ENCODE assay signal across 33 mouse cellular contexts in the genomic region with DNA sequence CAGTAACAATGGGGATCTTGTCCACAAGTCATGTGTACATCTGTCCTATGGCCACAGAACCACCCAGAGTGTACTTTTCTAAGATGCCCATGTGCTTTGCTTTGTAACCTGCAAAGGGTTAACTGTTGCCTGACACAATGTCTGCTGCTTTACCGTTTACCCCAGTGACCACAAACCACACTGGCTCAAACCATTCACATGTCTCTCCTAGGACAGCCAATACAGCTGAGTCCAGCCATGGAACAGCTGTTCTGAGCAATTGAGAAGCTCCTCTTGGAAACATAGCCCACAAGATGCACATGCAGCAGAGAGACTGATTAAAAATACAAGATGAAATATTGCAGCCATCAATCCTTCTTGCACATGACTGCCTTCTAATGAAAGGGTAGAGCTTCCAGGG.
A peak's percentile ranks its signal among the peaks of the same experiment; 100 is the strongest.
DNase-seq lines count a peak whose midpoint lies in the region; ATAC-seq lines count a peak whose summit lies in the region.
"Had no signal": no experiment of that assay in that cellular context is flagged by ENCODE, and none has a peak within 500 bp of the region (broad histone marks: within the 10 kb centered on the region; RNA-seq: fewer than 3 reads in every experiment).

No protein-coding gene starts in this region.

- peak overlapping the region; percentile 26; the same call in 1 of the 2 replicates for H3K27ac ChIP-seq in hindbrain, embryonic 13.5 days
- H3K27ac ChIP-seq in hindbrain, embryonic 16.5 days (ENCODE audit: low read depth, low read length), result no peak overlapping the region
- H3K27ac ChIP-seq: embryonic facial prominence, embryonic 15.5 days; forebrain, embryonic 13.5 days; hindbrain, postnatal 0 days; intestine, embryonic 15.5 days; kidney, postnatal 0 days; liver, embryonic 14.5 days; midbrain, embryonic 13.5 days; stomach, postnatal 0 days had no signal

- no peak overlapping the region for H3K4me2 ChIP-seq in hindbrain, embryonic 13.5 days
- no peak overlapping the region for H3K4me2 ChIP-seq in hindbrain, embryonic 16.5 days (ENCODE audit: low read length)
- H3K4me2 ChIP-seq: embryonic facial prominence, embryonic 15.5 days; forebrain, embryonic 13.5 days; heart, embryonic 11.5 days; intestine, embryonic 15.5 days; lung, embryonic 14.5 days; midbrain, embryonic 13.5 days had no signal

- no peak overlapping the region for H3K4me3 ChIP-seq in hindbrain, embryonic 13.5 days
- no peak overlapping the region for H3K4me3 ChIP-seq in hindbrain, embryonic 16.5 days (ENCODE audit: low read length)
- H3K4me3 ChIP-seq: embryonic facial prominence, embryonic 15.5 days; forebrain, embryonic 13.5 days; intestine, embryonic 15.5 days; megakaryocyte, embryonic 14.5 days; midbrain, embryonic 13.5 days had no signal

- WGBS in hindbrain, embryonic 13.5 days, result 8% methylated on average over 1 of the region's 1 CpGs
- 10% methylated on average over 1 of the region's 1 CpGs for WGBS in hindbrain, embryonic 16.5 days

- ATAC-seq in hindbrain, embryonic 13.5 days (ENCODE audit: low FRiP score), result no peak
- no peak for ATAC-seq in hindbrain, embryonic 16.5 days
- ATAC-seq in hematopoietic stem cell, adult 5-6 weeks (replicated peaks in 1 of 2; ENCODE audit: insufficient read depth in 1 of 2, low FRiP score in 2 of 2, low TSS enrichment in 1 of 2, low read depth in 1 of 2, poor library complexity in 2 of 2, severe bottlenecking in 2 of 2), result peak; percentile 60 to 90; a peak in 3 of 4 replicates
- ATAC-seq: forebrain, embryonic 13.5 days; hindbrain, postnatal 0 days; intestine, embryonic 15.5 days; midbrain, embryonic 13.5 days had no signal

- no peaks in the 10 kb centered on the region for H3K9me3 ChIP-seq in hindbrain, embryonic 13.5 days
- no peaks in the 10 kb centered on the region for H3K9me3 ChIP-seq in hindbrain, embryonic 16.5 days (ENCODE audit: control insufficient read depth, low read length)
- H3K9me3 ChIP-seq: embryonic facial prominence, embryonic 15.5 days; forebrain, embryonic 13.5 days; intestine, embryonic 15.5 days; megakaryocyte, embryonic 14.5 days; midbrain, embryonic 13.5 days had no signal

- H3K27me3 ChIP-seq in hindbrain, embryonic 13.5 days, result no peaks in the 10 kb centered on the region
- H3K27me3 ChIP-seq in hindbrain, embryonic 16.5 days (replicated peaks; ENCODE audit: control insufficient read depth, insufficient read depth, low read length), result no peaks in the 10 kb centered on the region
- H3K27me3 ChIP-seq: embryonic facial prominence, embryonic 15.5 days; forebrain, embryonic 13.5 days; intestine, embryonic 15.5 days; megakaryocyte, embryonic 14.5 days; midbrain, embryonic 13.5 days had no signal

- no peaks in the 10 kb centered on the region for H3K36me3 ChIP-seq in hindbrain, embryonic 13.5 days
- no peaks in the 10 kb centered on the region for H3K36me3 ChIP-seq in hindbrain, embryonic 16.5 days (ENCODE audit: control insufficient read depth, insufficient read depth, low read length)
- H3K36me3 ChIP-seq: embryonic facial prominence, embryonic 15.5 days; intestine, embryonic 15.5 days; midbrain, embryonic 13.5 days had no signal

- peaks cover 3% of the 10 kb centered on the region; the same call in 1 of the 2 replicates for H3K4me1 ChIP-seq in hindbrain, embryonic 13.5 days (replicated peaks)
- no peaks in the 10 kb centered on the region for H3K4me1 ChIP-seq in hindbrain, embryonic 16.5 days (ENCODE audit: control insufficient read depth, insufficient read depth, low read depth, low read length)
- H3K4me1 ChIP-seq: embryonic facial prominence, embryonic 15.5 days; forebrain, embryonic 13.5 days; intestine, embryonic 15.5 days; midbrain, embryonic 13.5 days had no signal

- H3K9ac ChIP-seq in hindbrain, embryonic 13.5 days, result no peak overlapping the region
- no peak overlapping the region for H3K9ac ChIP-seq in hindbrain, embryonic 16.5 days (ENCODE audit: low read depth, low read length)
- H3K9ac ChIP-seq: embryonic facial prominence, embryonic 15.5 days; forebrain, embryonic 13.5 days; intestine, embryonic 15.5 days; liver, embryonic 14.5 days; lung, embryonic 14.5 days; midbrain, embryonic 13.5 days had no signal

- peak; percentile 17 for DNase-seq in retina, embryonic 14.5 days (ENCODE audit: low spot score)
- no peak for DNase-seq in retina, postnatal 1 day
- DNase-seq in adipocyte (ENCODE audit: low spot score), result no peak
- no peak for DNase-seq in kidney, adult 11 months
- no peak for DNase-seq in left cerebral cortex, adult 9 months (ENCODE audit: low spot score in 2 of 2)
- DNase-seq: adrenal gland, postnatal 10 days; cerebellum, adult 11 months; cerebellum, adult 9-10 months; gastrocnemius, postnatal 25 days; heart, adult 18-20 months; heart, postnatal 36 days; kidney, adult 8-10 months; kidney, postnatal 4 days; left cerebral cortex, postnatal 4 days; liver; lung, embryonic 14.5 days; lung, postnatal 14 days; right cerebral cortex, postnatal 4 days; thymus, adult 18-20 months; thymus, postnatal 25 days had no signal

Comparison
In these comparisons a context has a peak if more than half of its experiments do, and no peak if none do; other contexts are left out.
1. ATAC-seq: peak in hematopoietic stem cell, adult 5-6 weeks (2 of 2); none in hindbrain, embryonic 13.5 days (single experiment) and hindbrain, embryonic 16.5 days (single experiment).